Mouse (Mus musculus) cerebellum, postnatal 4 days (tissue): Measurements from ENCODE around the gene Il17rb.
A peak's percentile ranks its signal among the peaks of the same experiment; 100 is the strongest.

ENCODE experiments used
- DNase-seq, 2 experiments: peaks; one replicate each; pipeline ENCODE4 v3.0.0; 2022; ENCODE audit warnings: low spot score in 2 of 2, mixed read lengths in 1 of 2

The Il17rb gene

DNA sequence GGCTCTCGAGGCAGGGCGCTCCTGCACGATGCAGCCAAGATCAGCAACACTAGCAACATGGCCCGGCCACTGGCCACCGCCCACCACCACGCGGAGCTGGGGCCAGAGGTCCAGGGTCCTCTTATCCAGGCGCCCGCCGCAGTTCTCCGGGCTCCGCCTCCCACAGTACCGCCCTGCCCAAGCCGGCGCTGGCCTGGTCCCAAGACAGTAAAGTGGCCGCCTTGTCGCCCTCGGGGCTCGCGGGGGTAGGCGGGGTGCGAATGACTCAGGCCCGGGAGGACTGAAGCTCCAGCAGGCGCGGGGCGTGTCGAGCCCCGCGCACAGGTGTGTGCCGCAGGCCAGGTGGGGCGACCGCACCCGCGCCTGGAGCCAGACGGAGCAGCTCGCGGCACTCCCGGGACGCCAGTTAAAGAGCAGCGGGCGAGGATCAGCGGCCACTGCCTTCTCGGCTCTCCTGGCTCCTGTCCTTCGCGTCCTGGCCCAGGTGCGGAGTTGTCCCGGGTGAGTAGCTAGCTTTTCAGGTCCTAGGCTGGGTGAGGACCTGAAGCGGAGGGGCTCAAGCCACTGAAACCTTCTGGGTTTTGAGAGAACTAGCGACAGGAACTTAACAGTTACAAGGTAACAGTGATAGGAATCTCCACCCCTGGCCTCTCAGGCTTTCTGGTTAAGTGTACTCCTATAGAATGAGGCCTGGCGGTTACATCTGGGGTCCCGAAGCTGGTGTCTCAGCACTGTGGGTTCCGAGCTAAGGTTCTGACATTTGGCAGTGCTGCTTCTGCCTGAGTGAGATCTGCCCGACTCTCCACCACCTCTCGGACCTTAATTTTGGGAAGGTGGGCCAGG, at the start of gene Il17rb, which contains the start of gene Chdh:
Gene Il17rb, minus strand, starts transcription at position 164 of the 843 bp plus-strand sequence.
Gene Chdh, plus strand, starts transcription at position 291 of the 843 bp plus-strand sequence.
- DNase-seq: peak in 1 of 2 experiments; percentile 53

GRCm38 (mm10) chr14:30056031-30056766, 47.5 kb upstream of the Il17rb start:
- DNase-seq: peak; percentile 43 to 79

- no peak for DNase-seq
Observed at GRCm38 (mm10) chr14:30054922-30055321, 46.2 kb upstream of the Il17rb start.

GRCm38 (mm10) chr14:30050280-30050679, 41.6 kb upstream of the Il17rb start:
- no peak for DNase-seq

DNA sequence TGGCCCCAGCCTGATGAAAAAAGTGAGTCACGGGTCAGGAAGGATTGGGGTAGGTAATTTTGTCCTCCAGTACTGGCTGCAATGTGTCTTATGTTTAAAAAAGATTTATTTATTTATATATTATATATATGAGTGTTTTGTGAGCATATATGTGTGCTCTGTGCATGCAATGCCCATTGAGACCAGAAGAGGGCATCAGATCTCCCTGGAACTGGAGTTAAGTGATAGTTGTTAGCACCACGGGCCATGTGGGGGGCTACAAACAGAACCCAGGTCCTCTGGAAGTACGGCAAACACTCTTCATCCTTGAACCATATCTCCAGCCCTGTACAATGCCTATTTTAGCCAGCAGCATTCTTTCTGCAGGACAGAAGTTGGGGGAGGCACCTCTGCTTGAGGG, 39.4 kb upstream of the Il17rb start:
- DNase-seq: no peak

GRCm38 (mm10) chr14:30046976-30047375, 38.3 kb upstream of the Il17rb start:
- no peak for DNase-seq

DNA sequence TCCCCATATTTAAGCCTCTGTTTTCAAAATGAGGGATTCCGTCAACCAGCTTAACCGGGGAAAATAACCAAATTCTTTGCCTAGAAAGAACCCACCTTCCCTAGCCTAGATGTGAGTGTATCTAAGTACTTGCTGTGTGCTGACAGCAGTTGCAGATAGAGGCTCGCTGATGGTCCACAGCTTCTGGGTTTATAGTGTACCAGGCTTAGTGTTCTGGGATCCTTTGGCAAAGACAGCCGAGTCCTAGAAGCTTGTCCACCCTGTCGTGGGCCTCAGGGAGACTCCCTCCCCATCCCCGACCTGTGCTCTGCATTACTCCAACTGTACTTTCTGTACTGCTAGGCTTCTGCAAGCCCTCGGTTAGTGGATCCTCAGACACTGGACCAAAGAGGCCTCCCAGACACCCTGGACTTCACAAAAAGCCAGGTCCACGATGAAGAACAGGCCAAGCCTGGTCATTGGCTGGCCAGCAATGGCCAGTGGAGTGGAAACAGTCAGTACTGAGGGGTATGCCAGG, 37.1 kb upstream of the Il17rb start:
- DNase-seq: no peak

- no peak for DNase-seq
Observed at GRCm38 (mm10) chr14:30045239-30045638, 36.5 kb upstream of the Il17rb start.

DNA sequence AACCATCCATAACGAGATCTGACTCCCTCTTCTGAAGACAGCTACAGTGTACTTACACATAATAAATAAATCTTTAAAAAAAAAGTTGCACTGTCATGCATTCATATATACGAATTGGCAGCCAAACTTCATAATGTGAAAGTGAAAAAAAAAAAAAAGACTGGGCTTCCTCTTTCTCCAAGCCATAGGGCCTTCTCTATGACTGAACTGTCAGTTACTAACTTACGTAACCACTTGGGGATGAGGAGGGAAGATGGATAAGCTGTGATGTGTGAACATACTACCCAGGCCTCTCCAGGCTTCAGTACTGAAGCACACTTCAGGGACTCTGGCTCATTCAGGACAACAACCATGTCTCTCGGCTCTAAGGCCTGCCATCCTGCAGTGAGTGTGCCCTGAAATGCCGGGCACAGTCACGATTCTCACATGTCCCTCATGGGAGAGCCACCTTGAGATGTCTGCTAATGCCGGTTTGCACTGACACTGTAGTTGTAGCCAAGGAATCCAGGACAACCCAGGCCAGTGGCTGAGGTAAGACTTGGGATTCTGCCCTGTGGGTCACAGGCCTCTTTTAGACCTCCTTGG, 34.8 kb upstream of the Il17rb start:
- no peak for DNase-seq

- DNase-seq: no peak
Observed at GRCm38 (mm10) chr14:30041836-30042235, 33.1 kb upstream of the Il17rb start.

DNA sequence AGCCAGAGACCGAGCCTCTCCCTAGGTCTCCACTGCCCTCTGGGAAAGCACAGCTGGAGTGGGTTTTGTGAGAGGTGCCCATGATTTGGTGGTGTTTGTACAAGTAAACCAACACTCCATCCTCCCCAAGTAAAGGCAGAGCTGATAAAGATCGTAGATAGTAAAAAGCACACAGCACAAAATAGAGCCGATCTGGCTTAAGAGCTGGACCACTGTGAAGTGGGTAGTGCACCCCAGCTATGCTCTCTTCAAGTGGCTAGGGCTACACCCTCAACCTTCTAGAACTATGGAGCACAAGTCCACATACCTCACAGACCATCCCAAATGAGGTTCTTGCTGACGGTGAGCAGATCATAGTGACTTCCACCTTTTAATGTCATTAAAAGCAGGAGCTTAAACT, 30.7 kb upstream of the Il17rb start:
- DNase-seq: no peak

DNA sequence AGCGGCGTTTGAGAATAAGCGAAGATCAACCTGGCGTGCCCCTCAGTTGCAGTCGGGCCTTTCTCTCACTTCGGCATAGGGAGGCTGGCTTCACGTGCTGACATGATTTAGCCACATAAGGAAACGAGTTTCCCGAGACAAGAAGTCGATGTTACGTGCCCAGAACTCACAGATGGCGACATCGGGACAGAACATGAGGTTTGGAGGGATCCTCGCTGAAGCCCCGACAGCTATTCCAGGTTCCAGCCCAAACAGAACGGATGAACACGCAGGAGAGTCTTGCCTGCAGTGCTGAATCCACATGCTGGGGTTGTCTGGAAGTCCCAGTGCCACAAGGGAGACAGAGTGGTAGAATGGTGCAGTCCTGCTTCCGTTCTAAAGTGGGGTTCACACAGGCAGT, 29.7 kb upstream of the Il17rb start:
- DNase-seq: no peak

DNA sequence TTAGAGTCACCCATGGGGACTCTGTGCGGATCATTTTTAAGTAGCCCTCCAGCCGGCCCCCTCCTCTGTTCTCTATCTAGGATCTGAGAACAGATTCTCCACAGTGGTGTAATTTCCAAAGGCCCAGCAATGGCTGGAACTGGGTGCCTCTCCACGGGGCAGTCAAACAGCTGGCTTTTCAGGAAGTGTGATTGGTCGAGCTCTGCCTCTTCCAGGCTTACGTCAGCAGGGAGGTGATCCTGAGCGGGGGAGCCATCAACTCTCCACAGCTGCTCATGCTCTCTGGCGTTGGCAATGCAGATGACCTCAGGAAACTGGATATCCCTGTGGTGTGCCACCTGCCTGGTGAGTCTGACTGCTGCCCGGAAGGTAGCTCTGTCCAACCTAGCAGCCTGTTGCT, 24.7 kb upstream of the Il17rb start:
- DNase-seq: no peak

GRCm38 (mm10) chr14:30027378-30027777, 18.7 kb upstream of the Il17rb start:
- DNase-seq: peak in 1 of 2 experiments; percentile 33

DNA sequence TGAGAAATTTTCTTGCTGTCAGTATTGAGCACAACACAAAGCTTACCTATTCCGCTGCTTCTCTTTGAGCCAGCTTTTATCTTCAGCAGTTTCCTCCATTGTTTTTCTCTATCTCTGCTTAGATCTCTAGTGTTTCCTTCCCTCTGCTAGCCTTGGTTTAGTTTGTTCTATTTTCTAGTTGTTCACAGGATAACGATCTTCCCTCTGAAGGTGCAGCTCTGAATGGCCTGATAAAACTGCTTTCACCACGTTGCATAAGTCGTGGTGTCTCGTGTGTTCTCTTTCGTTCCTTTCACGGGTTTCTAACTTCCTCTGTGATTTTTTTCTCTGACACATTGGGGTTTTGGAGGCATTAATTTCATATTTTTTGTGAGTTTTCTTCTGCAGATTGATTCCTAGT, 15.7 kb upstream of the Il17rb start:
- no peak for DNase-seq

- DNase-seq: no peak
Observed at GRCm38 (mm10) chr14:30022471-30022870, 13.8 kb upstream of the Il17rb start.

DNA sequence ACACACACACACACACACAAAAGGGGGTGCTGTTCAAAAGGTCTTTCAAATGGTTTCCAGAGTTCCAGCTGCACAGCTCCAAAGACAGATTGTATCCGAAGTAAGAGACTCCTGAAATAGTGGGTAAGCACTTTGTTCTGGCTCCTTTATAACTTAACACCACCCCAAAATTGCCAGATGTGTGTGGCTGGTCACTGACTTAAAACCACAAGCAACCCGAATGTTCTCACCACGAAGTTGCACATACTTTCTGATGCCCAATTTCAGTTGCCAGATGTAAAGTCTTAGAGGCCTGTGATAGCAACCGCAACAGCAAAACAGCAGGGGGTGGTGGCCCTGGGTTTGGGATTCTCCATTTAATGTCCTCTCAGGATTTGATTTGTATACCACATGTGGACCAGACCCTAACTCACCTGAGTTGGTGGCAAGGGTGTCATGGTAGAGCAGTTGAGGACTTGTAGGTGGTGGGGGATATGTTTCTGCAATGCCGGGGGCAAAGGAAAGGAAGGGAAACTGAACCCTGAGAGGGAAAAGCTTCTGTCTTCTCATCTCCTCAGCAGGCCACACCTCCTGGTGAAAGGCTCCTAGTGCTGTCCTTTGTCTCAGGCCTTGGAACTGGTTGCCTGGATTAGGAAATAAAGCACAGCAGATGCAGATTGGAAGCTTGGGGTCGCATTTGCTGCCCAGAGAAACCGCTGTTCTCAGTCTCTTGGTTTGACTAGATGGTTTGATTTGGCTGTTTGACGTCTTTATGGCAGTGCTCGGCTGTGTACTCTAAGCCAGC, 11.3 kb upstream of the Il17rb start:
- DNase-seq: no peak

- no peak for DNase-seq
Observed at GRCm38 (mm10) chr14:30019375-30019774, 10.7 kb upstream of the Il17rb start.

DNA sequence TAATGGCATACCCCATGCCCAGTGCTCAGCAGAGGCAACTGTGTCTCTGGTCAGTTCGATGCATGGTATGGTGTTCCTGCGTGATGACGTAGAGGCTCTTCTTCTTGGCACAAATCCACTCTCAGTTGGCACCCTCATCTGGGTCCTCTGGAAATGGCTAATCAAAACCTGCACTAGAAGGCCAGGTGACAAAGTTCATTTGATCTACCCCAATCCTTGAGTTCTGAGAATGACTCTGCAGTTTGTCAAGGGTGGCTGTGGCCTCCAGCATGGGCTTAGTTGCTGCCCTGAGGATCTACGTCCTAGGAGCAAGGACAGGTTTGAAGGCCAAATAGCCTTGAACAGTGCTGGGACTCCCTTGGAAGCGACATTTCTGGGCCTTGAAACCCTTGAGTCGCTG, 10.2 kb upstream of the Il17rb start:
- DNase-seq: no peak

- no peak for DNase-seq
Observed at GRCm38 (mm10) chr14:30018463-30018801, 9.7 kb upstream of the Il17rb start.

- DNase-seq: no peak
Observed at GRCm38 (mm10) chr14:30017794-30018462, 9.2 kb upstream of the Il17rb start.
